Mouse (Mus musculus) limb, embryonic 12.5 days (tissue): ENCODE measurements around the gene Hmmr. TPM values are rescaled to one million over a fixed set of nuclear protein-coding genes. Genes with fewer than 3 reads are reported as not detected.

Source experiments
- ATAC-seq: fragments of 200-750 bp; cut with Nextera tagmentation; 2 replicates; pipeline ENCODE4 v1.8.0; 2017; ENCODE audit warnings: low read depth, moderate TSS enrichment; ENCODE audit not compliant: insufficient number of reproducible peaks, insufficient read depth, low FRiP score, low TSS enrichment
- H3K27ac ChIP-seq: fragments of 300-500 bp; sonication (generic); 2 replicates; pipeline ENCODE4 v1.5.1; 2016; ENCODE audit warnings: mild to moderate bottlenecking, moderate library complexity
- H3K27me3 ChIP-seq: fragments of 300-500 bp; sonication (generic); 2 replicates; pipeline ENCODE4 v1.6.1; 2016; ENCODE audit warnings: mild to moderate bottlenecking, moderate library complexity
- H3K36me3 ChIP-seq: fragments of 300-500 bp; sonication (generic); 2 replicates; pipeline ENCODE4 v1.6.1; 2016; ENCODE audit warnings: mild to moderate bottlenecking, moderate library complexity
- H3K4me1 ChIP-seq: fragments of 300-500 bp; sonication (generic); replicated peaks from 2 replicates; pipeline ENCODE4 v1.6.1; 2016
- H3K4me2 ChIP-seq: fragments of 300-500 bp; sonication (generic); 2 replicates; pipeline ENCODE4 v1.6.1; 2016; ENCODE audit warnings: mild to moderate bottlenecking, moderate library complexity
- H3K4me3 ChIP-seq: fragments of 300-500 bp; sonication (generic); replicated peaks from 2 replicates; pipeline ENCODE4 v1.5.1; 2016; ENCODE audit warnings: mild to moderate bottlenecking
- H3K9ac ChIP-seq: fragments of 300-500 bp; sonication (generic); replicated peaks from 2 replicates; pipeline ENCODE4 v1.6.1; 2016; ENCODE audit warnings: mild to moderate bottlenecking, moderate library complexity
- H3K9me3 ChIP-seq: fragments of 300-500 bp; sonication (generic); 2 replicates; pipeline ENCODE4 v1.6.1; 2016; ENCODE audit warnings: mild to moderate bottlenecking, moderate library complexity
- WGBS: fragments of 180-500 bp; shearing (Covaris S2); methylation state at CpG from one replicate; pipeline ENCODE4 v1.1.7; 2016; 5-methylcytosine and 5-hydroxymethylcytosine counted together
- polyA plus RNA-seq: library from polyadenylated mRNA; unstranded; fragments of >200 nt; fragmentation: Nextera tagmentation; extraction: Ambion mirVana; gene quantifications from 2 replicates; pipeline ENCODE4 v1.2.1, GENCODE M21; 2016

Hmmr gene
- polyA plus RNA-seq, 1 experiment from 2014 or later = 57.0 TPM

DNA sequence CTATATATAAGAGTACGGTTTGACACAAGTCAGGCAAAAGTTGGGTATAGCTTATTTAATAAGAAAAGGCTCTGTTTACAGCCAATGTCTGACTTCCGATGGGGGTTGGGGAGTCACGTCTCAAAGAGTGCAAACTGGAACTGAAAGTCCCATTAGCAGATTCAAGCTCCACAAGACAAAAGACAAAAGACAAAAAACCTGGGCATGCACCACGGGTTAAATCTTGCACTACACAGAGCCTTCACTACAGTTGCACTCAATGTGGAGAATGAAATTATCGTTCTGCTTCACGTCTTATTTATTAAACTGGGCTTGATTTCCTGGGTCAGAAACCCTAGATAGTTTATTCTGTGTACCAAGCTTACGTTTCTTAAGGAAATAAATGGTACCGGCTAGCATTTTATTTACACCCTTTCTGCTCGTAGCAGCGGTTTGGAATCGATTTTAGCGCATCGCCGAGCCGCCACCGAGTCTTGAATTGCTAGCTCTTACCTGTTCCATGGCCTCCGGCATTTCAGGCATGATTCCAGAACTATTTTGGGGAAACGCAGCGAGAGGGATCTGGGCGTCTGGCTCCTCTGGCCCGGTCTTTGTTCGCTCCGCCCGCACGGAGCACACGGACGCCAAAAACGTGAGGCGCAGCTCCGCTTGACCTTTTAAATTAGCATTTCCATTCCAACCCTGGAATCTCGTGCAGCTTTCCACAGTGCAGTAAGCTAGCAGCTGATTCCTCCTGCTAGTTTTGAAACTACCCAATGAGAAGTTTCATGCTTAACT is 38.7 kb downstream of the Hmmr start:
- peak overlapping the region; percentile 98 for H3K27ac ChIP-seq
- peaks cover 3% of the 10 kb centered on the region; the same call in 1 of the 2 replicates for H3K36me3 ChIP-seq
- peak overlapping the region; percentile 84 for H3K4me3 ChIP-seq
- peak overlapping the region; percentile 85 for H3K4me2 ChIP-seq
- H3K4me1 ChIP-seq = peaks cover 22% of the 10 kb centered on the region
- ATAC-seq = peak; percentile 39
- H3K9ac ChIP-seq = peak overlapping the region; percentile 73
- WGBS = under 1% methylated on average over 31 of the region's 31 CpGs
- no peaks in the 10 kb centered on the region for H3K9me3 ChIP-seq
- H3K27me3 ChIP-seq = no peaks in the 10 kb centered on the region

GRCm38 (mm10) chr11:40693366-40693951 is 39.8 kb downstream of the Hmmr start:
- Histone ChIP-seq H3K4me3 (peak overlapping the region; percentile 84), H3K27me3 (no peaks in the 10 kb centered on the region), H3K4me1 (peaks cover 24% of the 10 kb centered on the region), H3K4me2 (peak overlapping the region; percentile 85), H3K27ac (peak overlapping the region; percentile 98), H3K9me3 (no peaks in the 10 kb centered on the region), H3K36me3 (peaks cover 3% of the 10 kb centered on the region; the same call in 1 of the 2 replicates), H3K9ac (peak overlapping the region; percentile 73)
- peak; percentile 12; the same call in 1 of the 2 replicates for ATAC-seq
- WGBS = under 1% methylated on average over 16 of the region's 16 CpGs

DNA sequence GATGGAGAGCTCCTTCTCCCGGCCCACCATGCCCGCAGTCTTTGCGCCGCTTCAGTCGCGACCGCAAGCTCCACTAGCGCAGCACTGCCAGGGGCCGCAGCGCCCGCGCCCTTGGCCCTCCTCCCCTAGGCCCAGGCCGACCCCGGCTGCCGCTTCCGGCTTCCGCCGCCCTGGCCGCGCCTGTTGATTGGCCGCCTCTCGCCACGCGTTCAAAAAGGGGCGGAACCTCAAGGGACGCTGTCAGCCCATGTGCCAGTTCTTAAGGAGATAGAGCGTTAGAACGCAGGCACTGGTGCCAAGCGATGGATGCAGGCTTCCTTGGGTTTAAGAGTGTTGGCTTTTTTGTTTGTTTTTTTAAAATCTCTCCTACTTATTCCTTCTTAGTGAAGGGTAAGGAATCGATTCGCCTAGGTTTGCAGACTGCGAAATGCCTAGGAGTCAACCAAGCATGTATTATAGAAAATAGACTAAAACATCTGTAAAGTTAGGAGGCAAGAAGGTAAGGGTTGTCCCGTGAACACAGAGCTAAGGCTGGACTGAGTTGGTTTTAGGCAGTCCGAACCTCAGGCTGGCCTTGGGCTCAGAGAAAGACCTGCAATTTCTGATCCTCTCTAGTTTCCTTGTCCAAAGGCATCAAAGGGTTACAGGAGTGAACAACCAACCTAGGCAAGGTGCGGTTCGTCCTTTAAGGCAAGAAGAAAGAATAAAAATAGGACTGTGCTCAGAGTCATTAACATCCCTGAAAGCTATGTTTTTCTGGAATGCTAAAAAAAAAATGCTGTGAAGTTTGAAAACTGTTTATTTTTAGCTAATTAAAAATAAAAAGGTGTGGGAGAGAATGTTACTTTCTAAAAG is 40.5 kb downstream of the Hmmr start:
- WGBS = under 1% methylated on average over 36 of the region's 36 CpGs
- Histone ChIP-seq H3K4me2 (peak overlapping the region; percentile 85), H3K9me3 (no peaks in the 10 kb centered on the region), H3K36me3 (peaks cover 7% of the 10 kb centered on the region; the same call in 1 of the 2 replicates), H3K9ac (peak overlapping the region; percentile 73), H3K27ac (peak overlapping the region; percentile 98), H3K27me3 (no peaks in the 10 kb centered on the region), H3K4me3 (peak overlapping the region; percentile 84), H3K4me1 (peaks cover 24% of the 10 kb centered on the region)
- ATAC-seq = peak; percentile 93

DNA sequence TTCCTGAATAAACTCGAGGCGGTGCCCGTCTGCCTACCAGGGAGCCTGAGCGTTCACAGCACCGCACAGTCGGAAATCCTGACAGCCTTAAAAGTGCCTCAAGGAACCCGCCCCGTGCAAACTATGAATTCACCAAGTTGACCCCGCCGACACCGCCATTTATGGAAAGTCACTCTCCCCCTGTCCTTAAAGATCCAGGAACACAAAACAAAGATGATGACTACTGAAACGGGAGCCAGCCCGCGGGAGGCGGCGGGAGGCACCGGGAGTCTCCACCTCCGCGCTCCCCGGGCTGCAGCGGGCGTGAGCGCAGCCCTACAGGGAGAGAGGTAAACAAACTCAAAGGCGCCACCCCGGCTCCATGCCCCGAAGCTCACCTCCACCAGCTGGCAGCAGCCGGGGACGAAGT is 41.1 kb downstream of the Hmmr start:
- peak; percentile 40 for ATAC-seq
- Histone ChIP-seq H3K4me1 (peaks cover 24% of the 10 kb centered on the region), H3K27me3 (no peaks in the 10 kb centered on the region), H3K36me3 (peaks cover 12% of the 10 kb centered on the region), H3K4me2 (peak overlapping the region; percentile 85), H3K9me3 (no peaks in the 10 kb centered on the region), H3K27ac (peak overlapping the region; percentile 98), H3K4me3 (peak overlapping the region; percentile 84), H3K9ac (peak overlapping the region; percentile 73)
- WGBS = under 1% methylated on average over 28 of the region's 28 CpGs

GRCm38 (mm10) chr11:40690444-40691127 is 42.6 kb downstream of the Hmmr start:
- Histone ChIP-seq H3K9ac (no peak overlapping the region), H3K27ac (no peak overlapping the region), H3K27me3 (no peaks in the 10 kb centered on the region), H3K4me3 (no peak overlapping the region), H3K9me3 (no peaks in the 10 kb centered on the region), H3K4me2 (peak overlapping the region; percentile 85), H3K36me3 (peaks cover 27% of the 10 kb centered on the region), H3K4me1 (peaks cover 24% of the 10 kb centered on the region)
- 75% methylated on average over 5 of the region's 5 CpGs for WGBS
- no peak for ATAC-seq

DNA sequence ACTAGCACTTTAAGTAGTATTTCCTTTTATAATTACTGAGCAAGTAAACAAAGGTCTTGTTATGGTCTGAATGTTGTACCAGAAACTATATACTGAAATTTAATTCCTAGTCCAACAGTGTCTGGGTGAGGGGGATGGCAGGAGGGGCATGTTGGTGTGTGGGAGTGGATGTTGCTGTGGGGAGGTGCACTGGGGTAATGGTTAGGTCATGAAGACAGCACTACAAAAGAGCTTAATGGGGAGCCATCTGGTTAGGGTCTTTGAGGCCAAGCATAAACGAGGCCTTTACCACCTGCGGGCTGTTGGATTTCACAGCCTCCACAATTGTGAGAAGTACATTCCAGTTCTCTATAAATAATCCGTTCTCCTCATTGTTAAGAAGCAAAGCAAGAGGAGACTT is 49.9 kb downstream of the Hmmr start:
- Histone ChIP-seq H3K4me1 (no peaks in the 10 kb centered on the region), H3K9me3 (no peaks in the 10 kb centered on the region), H3K27ac (no peak overlapping the region), H3K4me2 (no peak overlapping the region), H3K36me3 (peaks cover 91% of the 10 kb centered on the region), H3K9ac (no peak overlapping the region), H3K27me3 (no peaks in the 10 kb centered on the region), H3K4me3 (no peak overlapping the region)
- no peak for ATAC-seq
- WGBS = 52% methylated on average over 3 of the region's 3 CpGs

DNA sequence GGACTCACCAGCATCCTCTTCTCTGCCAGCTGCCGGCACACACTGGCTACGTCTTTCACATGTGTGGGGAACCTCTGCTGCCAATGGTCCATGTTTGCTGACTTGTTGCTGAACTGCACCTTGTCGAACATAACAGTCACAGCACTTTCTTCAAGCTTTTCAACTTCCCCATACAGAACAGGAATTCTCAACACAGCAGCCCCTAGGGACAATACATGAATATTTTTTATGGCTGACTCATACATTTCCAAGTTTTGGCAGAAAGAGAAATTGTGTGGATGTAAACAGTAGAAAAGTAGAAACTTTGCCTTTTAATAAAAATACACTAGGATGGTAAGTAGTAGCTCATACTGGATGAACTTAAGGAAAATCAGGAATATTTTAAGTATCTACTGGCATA is 50.8 kb downstream of the Hmmr start:
- H3K4me2 ChIP-seq = no peak overlapping the region
- no peaks in the 10 kb centered on the region for H3K27me3 ChIP-seq
- H3K27ac ChIP-seq = no peak overlapping the region
- 91% methylated on average over 3 of the region's 3 CpGs for WGBS
- no peak overlapping the region for H3K4me3 ChIP-seq
- ATAC-seq = no peak
- no peaks in the 10 kb centered on the region for H3K4me1 ChIP-seq
- peaks cover 93% of the 10 kb centered on the region for H3K36me3 ChIP-seq
- 0 out of 2 replicates have a peak, but pooled peaks cover 2% of the 10 kb centered on the region for H3K9me3 ChIP-seq
- H3K9ac ChIP-seq = no peak overlapping the region

- Histone ChIP-seq H3K27me3 (no peaks in the 10 kb centered on the region), H3K9ac (no peak overlapping the region), H3K4me3 (no peak overlapping the region), H3K9me3 (0 out of 2 replicates have a peak, but pooled peaks cover 6% of the 10 kb centered on the region), H3K4me1 (no peaks in the 10 kb centered on the region), H3K36me3 (peaks cover 57% of the 10 kb centered on the region), H3K27ac (no peak overlapping the region), H3K4me2 (no peak overlapping the region)
- no peak for ATAC-seq
- WGBS = 97% methylated on average over 1 of the region's 1 CpGs
Observed at GRCm38 (mm10) chr11:40677169-40677568, 56.1 kb downstream of the Hmmr start.

DNA sequence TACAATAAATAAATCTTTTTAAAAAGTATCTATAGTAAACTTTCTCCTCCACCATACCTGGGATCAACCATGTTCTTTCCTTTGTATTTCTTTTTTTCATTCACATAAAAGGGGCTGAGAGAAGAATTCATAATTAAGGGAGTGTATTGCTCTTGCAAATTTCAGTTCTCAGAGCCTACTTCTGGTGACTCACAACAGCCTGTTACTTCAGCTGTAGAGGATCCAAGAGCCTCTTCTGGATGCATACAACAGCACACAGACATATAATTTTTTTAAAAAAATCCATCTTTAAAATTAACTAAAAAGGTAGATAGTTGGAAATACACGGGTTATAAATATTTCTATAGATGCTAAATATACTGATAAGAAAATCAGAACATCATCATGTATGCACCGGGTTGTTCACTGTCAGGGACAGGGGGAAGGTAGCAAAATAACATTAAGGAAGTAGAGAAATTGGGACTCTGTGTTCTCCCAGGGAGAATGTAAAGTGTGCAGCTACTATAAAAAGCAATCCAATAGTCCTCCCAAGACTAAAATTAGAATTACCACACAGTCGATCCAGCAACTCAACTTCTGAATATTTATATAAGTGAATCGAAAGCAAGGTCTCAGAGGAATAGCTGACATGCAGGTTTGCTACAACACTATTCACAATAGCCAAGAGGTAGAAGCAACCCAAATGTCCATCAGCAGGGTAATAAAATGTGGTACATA is 58.0 kb downstream of the Hmmr start:
- 87% methylated on average over 4 of the region's 4 CpGs for whole genome bisulfite sequencing
- no peak overlapping the region for H3K9ac ChIP-seq

More for the DNA sequence above, 58.0 kb downstream of the Hmmr start:
- Histone ChIP-seq H3K27ac (no peak overlapping the region), H3K27me3 (no peaks in the 10 kb centered on the region), H3K4me1 (no peaks in the 10 kb centered on the region), H3K4me3 (no peak overlapping the region), H3K4me2 (no peak overlapping the region), H3K9me3 (0 out of 2 replicates have a peak, but pooled peaks cover 6% of the 10 kb centered on the region), H3K36me3 (peaks cover 39% of the 10 kb centered on the region)
- ATAC-seq = no peak
